Mouse (Mus musculus) heart, embryonic 15.5 days (tissue): ENCODE results near the gene Ksr1. TPM values are rescaled to one million over a fixed set of nuclear protein-coding genes. Genes with fewer than 3 reads are reported as not detected.

ENCODE experiments used
- ATAC-seq: fragments of 200-750 bp; cut with Nextera tagmentation; replicated peaks from 2 replicates; pipeline ENCODE4 v1.8.0; 2017; ENCODE audit warnings: low read depth, moderate TSS enrichment; ENCODE audit not compliant: insufficient number of reproducible peaks, insufficient read depth, low FRiP score
- H3K27ac ChIP-seq: fragments of 300-500 bp; sonication (generic); 2 replicates; pipeline ENCODE4 v1.5.1; 2015; ENCODE audit warnings: mild to moderate bottlenecking, inconsistent platforms
- H3K27me3 ChIP-seq: fragments of 300-500 bp; sonication (generic); 2 replicates; pipeline ENCODE4 v1.6.1; 2015; ENCODE audit warnings: inconsistent platforms
- H3K36me3 ChIP-seq: fragments of 300-500 bp; sonication (generic); 2 replicates; pipeline ENCODE4 v1.6.1; 2015; ENCODE audit warnings: mild to moderate bottlenecking, inconsistent platforms
- H3K4me1 ChIP-seq: fragments of 300-500 bp; sonication (generic); replicated peaks from 2 replicates; pipeline ENCODE4 v1.6.1; 2015; ENCODE audit warnings: inconsistent platforms
- H3K4me2 ChIP-seq: fragments of 300-500 bp; sonication (generic); 2 replicates; pipeline ENCODE4 v1.6.1; 2015; ENCODE audit warnings: inconsistent platforms, mild to moderate bottlenecking, moderate library complexity
- H3K4me3 ChIP-seq: fragments of 300-500 bp; sonication (generic); 2 replicates; pipeline ENCODE4 v1.5.1; 2015; ENCODE audit warnings: mild to moderate bottlenecking, inconsistent platforms
- H3K9ac ChIP-seq: fragments of 300-500 bp; sonication (generic); 2 replicates; pipeline ENCODE4 v1.6.1; 2015; ENCODE audit warnings: mild to moderate bottlenecking, inconsistent platforms
- H3K9me3 ChIP-seq: fragments of 300-500 bp; sonication (generic); replicated peaks from 2 replicates; pipeline ENCODE4 v1.6.1; 2016; ENCODE audit warnings: inconsistent platforms
- WGBS: fragments of 180-500 bp; shearing (Covaris S2); methylation state at CpG from one replicate; pipeline ENCODE4 v1.1.7; 2015; ENCODE audit warnings: mixed read lengths; 5-methylcytosine and 5-hydroxymethylcytosine counted together
- polyA plus RNA-seq: library from polyadenylated mRNA; unstranded; fragments of >200 nt; fragmentation: Nextera tagmentation; extraction: Ambion mirVana; gene quantifications from 2 replicates; pipeline ENCODE4 v1.2.1, GENCODE M21; 2015

Ksr1 gene
- 3.2 and 4.1 TPM in 2 replicates for polyA plus RNA-seq

DNA sequence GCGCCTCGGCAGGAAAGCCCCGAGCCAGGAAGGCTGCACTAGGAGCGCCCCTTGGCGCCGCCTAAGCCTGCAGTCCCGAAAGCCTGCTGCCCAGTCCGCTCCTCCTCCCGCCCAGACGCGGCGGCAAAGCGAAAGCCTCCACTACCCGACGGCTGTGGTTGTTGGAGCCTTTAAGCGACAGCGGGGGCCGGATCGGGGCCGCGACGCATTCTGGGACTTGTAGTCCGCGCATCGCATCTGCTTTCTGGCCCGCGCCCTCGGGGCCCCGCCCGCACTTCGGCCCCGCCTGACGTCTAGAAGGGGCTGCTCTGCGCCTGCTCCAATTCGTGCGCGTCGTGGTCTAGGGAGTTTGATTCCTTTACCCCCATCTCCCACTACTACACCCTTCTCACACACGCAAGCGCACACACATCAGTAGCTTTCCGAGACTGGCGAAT, at the start of gene Ksr1:
Gene Ksr1 (minus strand): TSS at position 77 of the 437 bp plus-strand sequence.
- peak within 1 kb of the TSS; percentile 93 for H3K9ac ChIP-seq
- 1% methylated on average over 42 of the region's 42 CpGs for WGBS
- no peaks in the 10 kb centered on the region for H3K36me3 ChIP-seq
- H3K4me1 ChIP-seq = peaks cover 44% of the 10 kb centered on the region
- no peaks in the 10 kb centered on the region for H3K9me3 ChIP-seq
- no peaks in the 10 kb centered on the region for H3K27me3 ChIP-seq
- peak within 1 kb of the TSS; percentile 93 for H3K27ac ChIP-seq
- H3K4me3 ChIP-seq = peak within 1 kb of the TSS; percentile 95
- peak within 1 kb of the TSS; percentile 86 for H3K4me2 ChIP-seq
- ATAC-seq = peak; percentile 95

DNA sequence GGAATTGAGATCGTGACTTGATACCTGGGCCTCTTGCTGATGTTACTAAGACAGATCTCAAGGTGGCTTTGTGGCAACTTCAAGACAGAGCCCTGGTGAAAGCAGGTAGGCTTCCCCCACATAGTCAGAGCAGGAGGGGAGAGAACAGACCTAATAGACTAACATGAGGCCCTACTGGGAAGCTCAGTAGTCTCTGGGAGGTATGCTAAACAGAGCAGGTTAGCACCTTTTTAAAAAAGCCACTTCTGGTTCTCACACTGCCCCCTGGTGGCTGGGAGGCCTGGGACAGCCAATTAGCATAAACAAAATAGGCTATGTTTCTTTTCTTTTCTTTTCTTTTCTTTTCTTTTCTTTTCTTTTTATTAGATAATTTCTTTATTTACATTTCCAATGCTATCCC, 46.0 kb upstream of the Ksr1 start:
- peaks cover 50% of the 10 kb centered on the region for H3K4me1 ChIP-seq
- H3K27me3 ChIP-seq = no peaks in the 10 kb centered on the region
- WGBS = 69% methylated on average over 1 of the region's 1 CpGs
- ATAC-seq = no peak
- no peaks in the 10 kb centered on the region for H3K36me3 ChIP-seq
- no peak overlapping the region for H3K4me2 ChIP-seq
- H3K9ac ChIP-seq = no peak overlapping the region
- no peak overlapping the region for H3K4me3 ChIP-seq
- no peaks in the 10 kb centered on the region for H3K9me3 ChIP-seq
- H3K27ac ChIP-seq = peak overlapping the region; percentile 87

DNA sequence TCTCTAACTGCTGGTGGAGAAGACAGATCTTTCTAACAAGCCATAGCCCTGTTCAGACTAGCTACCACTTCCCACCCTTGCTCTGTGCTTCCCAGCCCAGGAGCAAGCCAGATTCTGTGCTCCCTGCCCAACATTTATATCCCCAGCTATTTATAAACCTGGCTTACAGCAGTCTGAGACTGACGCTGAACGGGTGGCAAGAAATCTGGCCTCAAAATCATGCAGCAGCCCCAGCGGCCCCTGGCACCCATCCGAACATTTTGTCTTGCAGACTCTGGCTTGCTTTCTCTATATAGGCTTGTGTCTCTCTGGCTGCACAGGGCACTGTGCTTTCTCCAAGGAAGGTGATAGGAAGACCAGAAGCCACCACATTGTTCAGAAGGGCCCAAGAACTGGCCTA, 45.0 kb upstream of the Ksr1 start:
- Histone ChIP-seq H3K36me3 (no peaks in the 10 kb centered on the region), H3K9me3 (no peaks in the 10 kb centered on the region), H3K4me2 (no peak overlapping the region), H3K27me3 (no peaks in the 10 kb centered on the region), H3K4me1 (peaks cover 40% of the 10 kb centered on the region), H3K4me3 (no peak overlapping the region), H3K27ac (peak overlapping the region; percentile 87), H3K9ac (no peak overlapping the region)
- peak; percentile 64 for ATAC-seq
- 41% methylated on average over 4 of the region's 4 CpGs for WGBS

DNA sequence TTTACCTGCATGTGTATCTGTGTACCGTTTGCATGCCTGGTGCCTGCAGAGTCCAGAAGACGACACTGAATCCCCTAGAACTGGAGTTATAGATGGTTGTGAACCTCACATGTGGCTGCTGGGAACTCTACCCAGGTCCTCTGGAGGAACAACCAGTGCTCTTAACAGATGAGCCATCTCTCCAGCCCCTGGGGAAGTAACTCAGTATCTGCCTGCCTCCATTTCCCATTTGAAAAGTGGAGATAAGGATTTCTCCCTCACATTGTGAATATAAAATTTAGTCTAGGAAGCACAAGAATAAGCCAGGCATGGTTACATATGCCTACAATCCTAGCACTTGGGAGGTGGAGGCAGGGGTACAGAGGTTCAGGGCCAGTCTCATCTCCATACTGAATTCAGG, 44.0 kb upstream of the Ksr1 start:
- H3K9me3 ChIP-seq = no peaks in the 10 kb centered on the region
- 91% methylated on average over 2 of the region's 2 CpGs for WGBS
- ATAC-seq = no peak
- no peaks in the 10 kb centered on the region for H3K36me3 ChIP-seq
- peaks cover 36% of the 10 kb centered on the region for H3K4me1 ChIP-seq
- no peak overlapping the region for H3K4me2 ChIP-seq
- no peaks in the 10 kb centered on the region for H3K27me3 ChIP-seq
- H3K27ac ChIP-seq = peak overlapping the region; percentile 87
- no peak overlapping the region for H3K4me3 ChIP-seq
- no peak overlapping the region for H3K9ac ChIP-seq

DNA sequence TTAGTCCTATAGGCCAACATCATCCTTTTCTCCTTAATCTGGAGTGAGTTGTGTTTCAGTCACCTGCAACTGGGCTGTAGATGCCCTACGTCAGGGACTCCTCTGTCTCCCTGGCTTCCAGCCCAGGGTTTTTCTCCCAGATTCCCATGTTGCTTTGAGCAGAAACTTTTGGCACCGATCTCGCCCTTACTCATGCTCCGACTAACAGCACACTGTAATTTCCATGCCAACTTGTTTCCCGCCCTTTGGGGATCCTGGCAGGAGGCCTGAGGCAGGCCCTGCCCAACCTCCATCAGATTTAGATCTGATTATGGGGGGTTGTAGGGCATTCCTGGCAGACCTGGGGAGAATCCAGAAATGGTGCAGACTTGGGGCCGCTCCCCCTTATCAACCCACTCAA, 42.0 kb upstream of the Ksr1 start:
- Histone ChIP-seq H3K27me3 (no peaks in the 10 kb centered on the region), H3K36me3 (no peaks in the 10 kb centered on the region), H3K4me1 (peaks cover 42% of the 10 kb centered on the region), H3K4me2 (no peak overlapping the region), H3K9ac (no peak overlapping the region), H3K4me3 (no peak overlapping the region), H3K27ac (peak overlapping the region; percentile 71), H3K9me3 (no peaks in the 10 kb centered on the region)
- ATAC-seq = peak; percentile 60
- WGBS = 32% methylated on average over 6 of the region's 6 CpGs

DNA sequence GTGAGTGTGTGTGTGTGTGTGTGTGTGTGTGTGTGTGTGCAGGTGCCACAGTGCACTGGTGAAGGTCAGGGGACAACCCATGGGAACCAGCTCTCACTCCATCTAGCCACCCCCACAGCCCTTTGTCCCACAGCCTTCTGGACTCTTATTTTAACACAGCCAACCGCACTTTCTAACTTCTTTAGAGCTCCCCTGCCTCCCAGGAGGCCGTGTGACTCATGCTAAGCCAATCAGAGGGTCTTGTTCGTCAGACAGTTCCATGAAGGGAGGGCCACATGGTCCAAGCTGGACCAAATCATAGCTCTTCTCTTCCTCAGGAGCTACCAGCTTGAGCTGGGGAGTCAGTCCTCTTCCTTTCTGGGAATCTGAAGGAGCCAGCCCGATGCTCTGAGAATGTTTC, 41.1 kb upstream of the Ksr1 start:
- Histone ChIP-seq H3K27ac (no peak overlapping the region), H3K36me3 (no peaks in the 10 kb centered on the region), H3K27me3 (no peaks in the 10 kb centered on the region), H3K4me1 (peaks cover 42% of the 10 kb centered on the region), H3K9ac (no peak overlapping the region), H3K4me2 (no peak overlapping the region), H3K4me3 (no peak overlapping the region), H3K9me3 (no peaks in the 10 kb centered on the region)
- ATAC-seq = no peak
- 57% methylated on average over 4 of the region's 4 CpGs for WGBS

DNA sequence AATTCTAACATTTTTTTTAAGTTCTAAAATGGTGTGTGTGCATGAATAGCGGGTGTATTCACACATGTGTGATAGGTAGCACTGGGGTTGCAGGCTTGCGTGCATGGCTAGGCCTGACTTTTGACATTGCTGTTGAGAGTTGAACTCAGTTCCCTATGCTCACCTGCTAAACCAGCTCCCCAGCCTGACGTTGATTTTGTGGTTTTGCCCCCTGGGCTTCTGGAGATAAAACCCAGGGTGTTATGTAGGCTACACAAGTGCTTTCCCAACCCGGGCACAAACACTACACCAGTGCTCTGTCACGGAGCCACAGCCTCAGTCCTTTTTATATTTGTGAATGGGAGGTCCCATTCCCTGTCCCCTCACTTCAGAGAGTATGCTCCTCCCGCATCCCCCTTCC, 39.5 kb upstream of the Ksr1 start:
- Histone ChIP-seq H3K4me3 (no peak overlapping the region), H3K27me3 (no peaks in the 10 kb centered on the region), H3K9me3 (no peaks in the 10 kb centered on the region), H3K4me2 (no peak overlapping the region), H3K27ac (no peak overlapping the region), H3K36me3 (no peaks in the 10 kb centered on the region), H3K4me1 (peaks cover 26% of the 10 kb centered on the region), H3K9ac (no peak overlapping the region)
- WGBS = 82% methylated on average over 6 of the region's 6 CpGs
- ATAC-seq = no peak

DNA sequence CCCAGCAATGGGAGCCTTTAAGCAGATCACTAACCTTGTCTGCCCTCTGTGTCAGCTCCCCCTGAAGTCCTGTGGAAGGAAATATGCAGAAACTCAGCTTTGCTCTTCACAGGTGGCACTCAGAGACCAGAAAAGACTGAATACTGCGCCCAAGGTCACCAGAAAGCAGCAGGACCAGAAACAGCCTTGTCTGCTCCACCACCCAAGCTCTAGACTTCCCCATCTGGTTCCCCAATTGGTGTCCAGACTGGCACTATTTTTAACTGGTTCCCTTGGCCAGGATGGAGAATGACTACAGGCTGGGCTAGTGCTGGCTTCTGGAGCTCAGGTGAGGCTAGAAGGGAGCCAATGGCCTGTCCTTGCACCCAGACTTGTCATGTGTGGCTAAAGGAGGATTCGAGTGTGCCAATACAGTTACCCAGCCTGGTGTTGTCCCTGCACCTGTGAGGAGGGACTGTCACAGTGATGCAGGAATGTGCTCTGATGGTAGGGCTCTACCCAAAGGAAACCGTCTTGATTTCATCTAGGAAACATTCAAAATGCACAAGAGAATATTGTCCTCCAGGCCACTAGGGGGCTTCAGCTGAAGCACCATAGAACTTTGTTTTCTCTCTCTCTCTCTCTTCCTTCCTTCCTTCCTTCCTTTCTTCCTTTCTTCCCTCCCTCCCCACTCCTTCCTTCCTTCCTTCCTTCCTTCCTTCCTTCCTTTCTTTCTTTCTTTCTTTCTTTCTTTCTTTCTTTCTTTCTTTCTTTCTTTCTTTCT, 38.1 kb upstream of the Ksr1 start:
- H3K4me1 ChIP-seq = peaks cover 23% of the 10 kb centered on the region
- H3K4me3 ChIP-seq = no peak overlapping the region
- 65% methylated on average over 3 of the region's 3 CpGs for WGBS
- no peaks in the 10 kb centered on the region for H3K9me3 ChIP-seq
- no peak for ATAC-seq
- no peak overlapping the region for H3K27ac ChIP-seq
- H3K27me3 ChIP-seq = no peaks in the 10 kb centered on the region
- H3K9ac ChIP-seq = no peak overlapping the region
- no peak overlapping the region for H3K4me2 ChIP-seq
- H3K36me3 ChIP-seq = no peaks in the 10 kb centered on the region

DNA sequence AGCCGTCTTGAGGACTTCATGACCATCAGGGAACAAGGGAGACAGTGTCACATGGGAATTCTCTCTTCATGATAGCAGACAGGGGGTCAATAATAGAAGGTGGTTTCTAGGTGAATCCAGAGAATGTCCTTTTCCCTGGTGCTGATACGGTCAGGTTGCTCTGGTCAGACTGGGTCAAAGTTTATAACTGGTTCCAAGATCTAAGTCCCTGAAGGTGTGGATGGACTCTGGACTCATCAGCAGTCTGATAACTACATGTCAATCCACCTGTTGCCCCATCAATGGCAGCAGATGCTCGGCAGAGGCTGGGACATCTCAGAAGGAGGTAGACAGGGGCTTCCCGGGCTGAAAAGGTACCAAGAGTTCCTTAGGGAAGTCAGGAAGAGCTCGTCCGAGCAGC, 37.2 kb upstream of the Ksr1 start:
- no peak overlapping the region for H3K4me2 ChIP-seq
- no peak overlapping the region for H3K27ac ChIP-seq
- ATAC-seq = no peak
- peaks cover 17% of the 10 kb centered on the region for H3K4me1 ChIP-seq
- no peaks in the 10 kb centered on the region for H3K9me3 ChIP-seq
- H3K36me3 ChIP-seq = no peaks in the 10 kb centered on the region
- H3K9ac ChIP-seq = no peak overlapping the region
- no peak overlapping the region for H3K4me3 ChIP-seq
- H3K27me3 ChIP-seq = no peaks in the 10 kb centered on the region
- WGBS = 86% methylated on average over 6 of the region's 6 CpGs

DNA sequence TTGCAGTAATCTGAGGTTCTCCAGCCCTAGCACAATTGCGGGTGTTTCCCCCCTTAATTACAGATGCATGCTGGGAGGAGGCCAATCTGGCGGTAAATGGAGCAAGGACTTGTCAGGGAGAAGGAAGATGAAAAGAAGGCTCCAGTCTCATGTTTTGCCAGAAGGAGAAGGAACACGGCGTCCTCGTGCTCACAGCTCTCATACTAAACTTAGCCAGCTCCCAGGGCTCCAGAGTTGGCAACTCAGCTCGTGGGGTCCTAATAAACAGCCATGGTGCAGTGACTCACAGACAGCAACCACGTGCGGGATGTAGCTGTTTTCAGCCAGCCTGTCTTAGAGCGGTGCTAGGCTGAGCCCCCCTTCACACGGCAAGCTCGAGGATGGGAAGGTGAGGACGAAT, 36.7 kb upstream of the Ksr1 start:
- Histone ChIP-seq H3K9me3 (no peaks in the 10 kb centered on the region), H3K9ac (no peak overlapping the region), H3K36me3 (no peaks in the 10 kb centered on the region), H3K4me1 (peaks cover 12% of the 10 kb centered on the region), H3K4me3 (no peak overlapping the region), H3K4me2 (no peak overlapping the region), H3K27ac (no peak overlapping the region), H3K27me3 (no peaks in the 10 kb centered on the region)
- no peak; the same call in 1 of the 2 replicates for ATAC-seq
- WGBS = 48% methylated on average over 12 of the region's 12 CpGs

DNA sequence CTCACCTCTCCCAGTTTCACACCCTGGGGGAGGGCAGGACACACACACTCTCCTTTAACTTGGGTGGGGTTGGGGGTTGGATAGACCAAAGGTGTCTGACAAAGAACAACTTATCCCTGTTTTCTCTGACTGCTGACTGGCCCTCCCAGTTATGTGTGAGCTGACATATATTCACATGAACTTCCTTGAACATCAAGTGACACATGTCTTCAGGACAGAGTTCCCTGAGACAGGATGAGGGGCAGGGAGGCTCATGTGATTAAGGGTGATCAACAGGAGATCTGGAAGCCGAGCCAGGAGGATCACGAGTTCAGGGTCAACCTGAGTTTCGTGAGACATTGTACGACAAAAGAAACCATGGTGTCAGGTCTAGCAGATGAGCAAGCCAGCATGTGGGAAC, 35.7 kb upstream of the Ksr1 start:
- Histone ChIP-seq H3K27ac (no peak overlapping the region), H3K4me1 (0 out of 2 replicates have a peak, but pooled peaks cover 5% of the 10 kb centered on the region), H3K4me3 (no peak overlapping the region), H3K4me2 (no peak overlapping the region), H3K9me3 (no peaks in the 10 kb centered on the region), H3K9ac (no peak overlapping the region), H3K27me3 (no peaks in the 10 kb centered on the region), H3K36me3 (no peaks in the 10 kb centered on the region)
- ATAC-seq = no peak
- WGBS = 82% methylated on average over 4 of the region's 4 CpGs

DNA sequence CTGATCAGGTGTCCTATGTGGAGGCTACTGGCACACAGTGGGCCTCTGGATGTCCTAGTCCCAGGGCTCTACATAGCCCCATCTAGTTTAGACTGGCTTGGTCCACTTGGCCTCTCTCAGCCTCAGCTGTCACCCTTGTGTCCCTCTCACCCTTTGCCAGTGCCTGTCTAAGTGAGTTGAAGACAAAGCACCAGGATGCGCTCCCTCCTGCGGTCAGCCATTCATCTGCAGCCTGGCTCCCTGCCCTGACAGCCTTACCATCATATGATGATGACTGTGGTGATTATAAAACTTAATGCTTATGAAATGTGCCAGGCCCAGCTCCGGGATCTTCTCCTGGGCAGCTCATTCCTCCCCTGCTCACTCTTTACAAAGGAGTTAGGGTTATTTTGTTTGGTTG, 30.5 kb upstream of the Ksr1 start:
- no peak for ATAC-seq
- H3K4me1 ChIP-seq = no peaks in the 10 kb centered on the region
- no peak overlapping the region for H3K27ac ChIP-seq
- H3K9ac ChIP-seq = no peak overlapping the region
- H3K9me3 ChIP-seq = no peaks in the 10 kb centered on the region
- no peak overlapping the region for H3K4me3 ChIP-seq
- no peaks in the 10 kb centered on the region for H3K27me3 ChIP-seq
- no peak overlapping the region for H3K4me2 ChIP-seq
- 72% methylated on average over 3 of the region's 3 CpGs for WGBS
- H3K36me3 ChIP-seq = no peaks in the 10 kb centered on the region
